Mouse (Mus musculus) kidney, postnatal 25 days (tissue): ENCODE measurements around the gene Olfr212.
"Not testable (repeated sequence)": the region's sequence is repeated elsewhere in the genome, so short reads cannot be mapped to it uniquely, and the experiment has no call there.

Source experiments
- DNase-seq, 2 experiments: peaks; one replicate each; pipeline ENCODE4 v3.0.0; 2021; ENCODE audit warnings: mixed read lengths in 2 of 2

Gene Olfr212

DNA sequence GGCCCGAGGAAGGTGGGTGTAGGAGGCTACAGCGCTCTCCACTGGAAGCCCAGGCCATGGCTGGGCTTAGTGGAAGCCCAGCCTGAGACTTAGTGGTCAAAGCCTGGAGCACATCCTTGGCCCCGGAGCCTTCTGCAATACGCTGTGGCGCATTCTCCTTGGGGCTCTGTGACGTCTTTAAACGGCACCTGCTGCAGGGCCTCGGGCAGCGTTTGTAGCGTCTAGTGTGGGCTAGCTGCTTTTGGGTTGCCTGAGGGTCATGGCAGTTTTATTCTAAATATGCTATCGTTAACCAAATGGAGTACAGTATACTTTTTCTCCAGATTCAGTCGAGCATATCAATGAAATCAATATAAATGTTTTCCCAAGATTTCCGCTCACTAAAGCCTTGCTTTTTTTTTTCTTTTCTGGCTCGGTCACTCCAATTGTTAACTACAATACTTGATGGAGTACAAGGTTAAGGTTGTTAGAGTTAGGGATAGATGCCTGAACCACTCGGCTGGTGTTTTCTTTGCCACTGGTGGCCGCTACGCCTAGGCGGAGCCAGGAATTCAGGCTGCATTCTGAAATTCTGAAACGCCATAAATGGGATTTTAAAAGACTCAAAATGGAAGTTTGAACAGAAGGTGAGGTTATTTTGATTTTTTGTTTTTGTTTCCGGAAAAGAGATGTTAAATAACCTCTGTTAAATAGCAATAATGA is at the start of gene Olfr212:
Olfr212 (plus strand) TSS at position 215 of the 702 bp plus-strand sequence.
- DNase-seq: not testable (repeated sequence)

DNA sequence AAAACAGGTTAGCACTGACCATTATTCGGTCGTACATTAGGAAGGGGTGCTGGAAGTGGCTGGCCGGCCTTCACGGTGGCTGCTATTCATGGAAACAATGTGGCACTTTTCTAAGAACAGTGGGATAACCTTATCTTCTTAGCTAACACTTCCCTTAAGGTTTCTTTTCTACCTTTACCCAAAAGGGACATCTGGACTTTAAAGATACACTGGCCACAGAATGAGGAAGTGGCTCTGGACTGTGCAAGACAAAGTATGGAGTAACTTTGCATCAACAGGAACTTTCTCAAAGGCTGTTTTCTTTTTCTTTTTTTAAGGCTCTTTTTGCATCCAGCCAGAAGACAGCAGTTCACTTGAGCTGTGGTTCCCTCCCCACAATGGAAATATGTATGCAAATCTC is 47.6 kb upstream of the Olfr212 start:
- DNase-seq: no peak

GRCm38 (mm10) chr6:116459232-116459631 is 47.1 kb upstream of the Olfr212 start:
- no peak for DNase-seq

- peak; percentile 2 to 43 for DNase-seq
Measured at GRCm38 (mm10) chr6:116460544-116461283, 45.6 kb upstream of the Olfr212 start, which contains the start of gene Alox5. Gene Alox5, minus strand, starts transcription at chr6:116461178.

- no peak for DNase-seq
Measured at GRCm38 (mm10) chr6:116468081-116468480, 38.2 kb upstream of the Olfr212 start.

- DNase-seq: no peak
Measured at GRCm38 (mm10) chr6:116485081-116485480, 21.2 kb upstream of the Olfr212 start.

DNA sequence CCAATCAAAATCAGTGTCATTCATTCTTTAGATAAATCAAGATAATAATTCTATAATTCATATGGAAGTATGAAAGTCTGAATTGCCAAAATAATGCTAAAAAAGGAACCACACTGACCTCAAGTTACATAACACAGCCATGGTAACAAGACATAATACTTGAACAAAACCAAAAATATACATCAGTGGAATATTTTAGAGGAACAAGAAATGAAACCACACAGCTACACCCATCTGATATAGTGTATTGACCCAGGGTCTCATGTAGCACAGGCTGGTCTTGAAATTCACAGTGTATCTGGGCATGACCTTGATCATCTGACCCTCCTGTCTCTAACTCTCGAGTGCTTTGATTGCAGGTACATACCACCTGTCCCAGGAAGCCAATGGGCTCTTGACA is 19.5 kb upstream of the Olfr212 start:
- DNase-seq: no peak

GRCm38 (mm10) chr6:116488791-116489190 is 17.5 kb upstream of the Olfr212 start, which contains the start of gene Olfr211:
Gene Olfr211, plus strand, starts transcription at chr6:116489091.
- DNase-seq: no peak

- DNase-seq: no peak
Measured at GRCm38 (mm10) chr6:116493742-116494141, 12.6 kb upstream of the Olfr212 start.

DNA sequence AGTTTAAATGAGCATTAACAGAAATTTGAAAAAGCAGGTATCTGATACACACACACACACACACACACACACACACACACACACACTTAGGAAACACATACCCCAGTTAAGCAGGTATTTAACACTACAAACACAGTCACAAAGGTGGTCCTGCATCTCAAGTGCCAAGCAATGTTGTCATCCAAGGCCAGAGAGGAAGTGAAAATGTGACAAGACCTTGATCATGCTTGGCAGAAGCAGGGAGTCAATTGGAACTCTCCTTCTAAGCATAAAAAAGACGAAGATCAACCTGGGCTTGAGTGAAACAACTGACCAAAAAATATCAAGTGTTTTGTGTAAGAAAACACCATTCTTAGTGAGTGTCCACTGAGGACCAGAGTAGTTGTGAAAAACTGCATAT is 10.4 kb upstream of the Olfr212 start:
- DNase-seq: no peak

DNA sequence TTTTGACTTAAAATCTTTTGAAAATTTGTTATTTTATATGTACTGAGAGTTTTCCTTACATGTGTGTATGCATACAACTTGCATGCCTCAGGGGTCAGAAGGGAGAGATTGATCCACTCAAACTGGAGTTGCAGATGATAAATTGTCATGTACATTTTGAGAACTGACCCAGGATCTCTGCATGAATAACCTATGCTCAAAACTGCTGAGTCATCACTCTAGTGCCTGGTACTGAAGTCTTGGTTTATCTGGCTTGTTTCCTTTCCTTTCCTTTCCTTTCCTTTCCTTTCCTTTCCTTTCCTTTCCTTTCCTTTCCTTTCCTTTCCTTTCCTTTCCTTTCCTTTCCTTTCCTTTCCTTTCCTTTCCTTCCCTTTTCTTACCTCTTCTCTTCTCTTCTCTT is 8.5 kb downstream of the Olfr212 start:
- no peak for DNase-seq

GRCm38 (mm10) chr6:116538156-116538555 is 31.8 kb downstream of the Olfr212 start, which contains the start of gene Olfr213:
Gene Olfr213, plus strand, starts transcription at chr6:116538456.
- DNase-seq: no peak

DNA sequence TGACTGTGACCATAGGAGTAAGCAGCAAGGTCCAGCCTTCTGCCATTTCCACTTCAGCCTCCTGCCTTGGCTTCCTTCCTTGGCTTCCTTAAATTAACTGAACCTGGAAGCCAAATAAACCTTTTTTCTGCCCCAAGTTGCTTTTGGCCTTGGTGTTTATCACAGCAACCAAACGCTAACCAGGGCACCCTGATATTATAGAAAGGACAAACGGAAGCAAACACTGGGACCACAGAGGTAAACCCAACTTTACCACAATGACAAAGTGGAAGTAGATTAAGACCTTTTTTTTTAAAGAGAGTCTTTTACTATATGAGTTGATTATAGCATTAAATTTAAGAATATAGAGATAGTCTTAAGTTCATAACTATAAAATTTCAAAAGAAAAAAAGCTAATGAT is 36.2 kb downstream of the Olfr212 start:
- DNase-seq: no peak

DNA sequence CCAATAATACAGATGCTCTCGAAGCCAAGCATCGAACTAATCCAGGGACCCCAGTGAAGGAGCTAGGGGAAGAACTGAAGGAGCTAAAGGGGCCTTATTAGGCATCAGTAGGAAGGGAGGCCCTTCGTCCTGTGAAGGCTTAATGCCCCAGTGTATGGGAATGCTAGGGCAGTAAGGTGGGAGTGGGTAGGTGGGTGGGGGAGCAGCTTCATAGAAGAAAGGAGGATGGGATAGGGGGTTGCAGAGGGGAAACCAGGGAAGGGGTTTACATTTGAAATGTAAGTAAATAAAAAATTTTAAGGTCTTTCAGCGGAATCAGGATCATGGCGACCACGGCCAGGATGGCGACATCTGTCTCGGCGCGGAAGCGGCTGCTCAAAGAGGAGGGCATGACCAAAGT is 44.5 kb downstream of the Olfr212 start, which contains the start of gene Gm5580:
Gm5580 (plus strand) TSS at position 301 of the 400 bp plus-strand sequence.
- not testable (repeated sequence) for DNase-seq

DNA sequence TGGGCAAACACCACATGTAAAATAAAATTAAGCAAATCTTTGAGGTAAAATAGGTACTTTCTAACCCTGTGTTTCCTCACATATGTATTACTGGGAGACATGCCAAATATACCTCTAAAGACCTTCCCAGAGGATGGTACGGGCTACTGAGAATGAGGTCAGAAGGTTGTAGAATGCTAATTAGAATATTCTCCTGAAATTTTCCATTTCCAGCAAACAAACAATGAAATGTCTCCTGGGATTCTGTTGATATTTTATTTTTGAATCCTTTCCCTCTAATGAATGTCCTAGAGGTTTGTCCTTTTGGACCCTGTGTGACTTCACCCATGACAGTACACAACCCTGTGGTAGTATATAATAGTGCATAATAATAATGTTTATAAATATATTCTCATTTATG is 47.6 kb downstream of the Olfr212 start, which contains the start of gene Olfr214:
Olfr214 (plus strand) TSS at position 301 of the 400 bp plus-strand sequence.
- no peak for DNase-seq

GRCm38 (mm10) chr6:116554952-116555351 is 48.6 kb downstream of the Olfr212 start:
- DNase-seq: no peak
